Mouse (Mus musculus) megakaryocyte, embryonic 14.5 days (primary cell): ENCODE measurements around the gene Utrn.

Source experiments
- FLI1 ChIP-seq: IDR thresholded peaks from 2 replicates; pipeline ENCODE4 v1.6.1; 2012; ENCODE audit warnings: low read length, inconsistent platforms, mixed read lengths
- GATA1 ChIP-seq: IDR thresholded peaks from 3 replicates; pipeline ENCODE4 v1.6.1; 2012; ENCODE audit warnings: mixed read lengths, low read length, inconsistent platforms, borderline replicate concordance

DNA sequence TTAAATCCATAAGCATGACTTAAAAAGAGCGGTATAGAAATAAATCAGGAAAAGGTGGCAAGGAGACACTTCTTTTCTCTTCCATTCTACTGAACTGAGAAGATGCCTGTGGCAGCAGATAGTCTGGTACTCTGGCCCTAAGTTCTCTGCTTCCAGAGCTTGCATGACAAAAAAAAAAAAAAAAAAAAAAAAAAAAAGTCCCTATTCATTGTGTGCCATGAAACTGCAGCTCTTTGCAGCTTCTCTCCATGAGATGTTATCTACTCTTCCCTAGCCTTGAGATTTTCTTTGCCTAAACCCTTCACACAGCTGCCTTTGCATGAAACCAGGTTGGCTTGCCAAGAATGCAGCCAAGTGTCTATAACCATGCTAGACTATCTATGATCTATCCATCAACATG lies 489.0 kb downstream of the Utrn start:
- TF ChIP-seq GATA1: no peak
- no peak for TF ChIP-seq FLI1
